Mouse (Mus musculus): ENCODE results near the gene Sun2.

GRCm38 (mm10) chr15:79768302-79768701 is 26.0 kb upstream of the Sun2 start:
- no peak for TF ChIP-seq CTCF (IDR thresholded peaks at IDR 0.05; ENCODE audit: extremely low read depth, insufficient read length, insufficient replicate concordance, low read depth, low read length)
- no peak for TF ChIP-seq POLR2A (IDR thresholded peaks at IDR 0.05; ENCODE audit: low read depth, low read length)

Measured in small intestine, adult 2 months (tissue).